Mouse (Mus musculus) neural tube, embryonic 12.5 days (tissue): ENCODE results near the gene Fanca. TPM values are rescaled to one million over a fixed set of nuclear protein-coding genes. Genes with fewer than 3 reads are reported as not detected.
A peak's percentile ranks its signal among the peaks of the same experiment; 100 is the strongest.
"Not testable (repeated sequence)": the region's sequence is repeated elsewhere in the genome, so short reads cannot be mapped to it uniquely, and the experiment has no call there.

Experiments used
- ATAC-seq: fragments of 200-750 bp; cut with Nextera tagmentation; 2 replicates; pipeline ENCODE4 v1.8.0; 2017; ENCODE audit warnings: low read depth, mild to moderate bottlenecking, moderate TSS enrichment, moderate library complexity; ENCODE audit not compliant: low FRiP score
- H3K27ac ChIP-seq: fragments of 300-500 bp; sonication (generic); 2 replicates; pipeline ENCODE4 v1.5.1; 2016
- H3K27me3 ChIP-seq: fragments of 300-500 bp; sonication (generic); replicated peaks from 2 replicates; pipeline ENCODE4 v1.6.1; 2016; ENCODE audit warnings: mild to moderate bottlenecking
- H3K36me3 ChIP-seq: fragments of 300-500 bp; sonication (generic); 2 replicates; pipeline ENCODE4 v1.6.1; 2016; ENCODE audit warnings: mild to moderate bottlenecking
- H3K4me1 ChIP-seq: fragments of 300-500 bp; sonication (generic); 2 replicates; pipeline ENCODE4 v1.6.1; 2016
- H3K4me2 ChIP-seq: fragments of 300-500 bp; sonication (generic); replicated peaks from 2 replicates; pipeline ENCODE4 v1.6.1; 2016; ENCODE audit warnings: mild to moderate bottlenecking
- H3K4me3 ChIP-seq: fragments of 300-500 bp; sonication (generic); 2 replicates; pipeline ENCODE4 v1.5.1; 2016
- H3K9ac ChIP-seq: fragments of 300-500 bp; sonication (generic); 2 replicates; pipeline ENCODE4 v1.6.1; 2016; ENCODE audit warnings: mild to moderate bottlenecking
- H3K9me3 ChIP-seq: fragments of 300-500 bp; sonication (generic); 2 replicates; pipeline ENCODE4 v1.6.1; 2016; ENCODE audit warnings: mild to moderate bottlenecking
- WGBS: fragments of 180-500 bp; shearing (Covaris S2); methylation state at CpG from one replicate; pipeline ENCODE4 v1.1.7; 2016; 5-methylcytosine and 5-hydroxymethylcytosine counted together
- polyA plus RNA-seq: library from polyadenylated mRNA; unstranded; fragments of >200 nt; fragmentation: Nextera tagmentation; extraction: Ambion mirVana; gene quantifications from 2 replicates; pipeline ENCODE4 v1.2.1, GENCODE M21; 2016

Fanca gene
- polyA plus RNA-seq, 1 experiment from 2014 or later: 24.6 TPM

DNA sequence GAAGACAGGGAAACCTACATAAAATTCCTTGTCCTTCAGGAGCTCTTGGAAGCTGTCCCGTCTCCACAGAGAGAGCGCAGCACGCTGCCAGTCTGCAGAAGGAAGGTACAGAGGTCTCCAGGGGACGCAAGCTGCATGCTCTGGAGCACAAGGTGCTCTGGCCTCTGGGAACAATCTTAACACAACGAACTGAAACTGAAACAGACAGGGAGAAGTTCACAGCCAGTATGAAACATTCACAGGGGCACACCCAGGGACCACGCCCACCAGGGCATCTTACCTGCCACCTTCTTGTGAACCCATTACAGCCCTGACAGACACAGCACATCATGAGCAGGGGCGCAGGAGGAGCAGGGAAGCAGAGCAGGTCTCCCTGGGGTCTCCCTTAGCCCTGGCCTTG, 34.4 kb downstream of the Fanca start:
- peaks cover 21% of the 10 kb centered on the region for H3K36me3 ChIP-seq
- WGBS: 89% methylated on average over 7 of the region's 7 CpGs
- H3K4me2 ChIP-seq: no peak overlapping the region
- no peak overlapping the region for H3K27ac ChIP-seq
- no peaks in the 10 kb centered on the region for H3K9me3 ChIP-seq
- H3K4me1 ChIP-seq: no peaks in the 10 kb centered on the region
- no peak overlapping the region for H3K9ac ChIP-seq
- no peak overlapping the region for H3K4me3 ChIP-seq
- no peak for ATAC-seq
- no peaks in the 10 kb centered on the region for H3K27me3 ChIP-seq

GRCm38 (mm10) chr8:123282994-123283393, 35.4 kb downstream of the Fanca start:
- not testable (repeated sequence) for H3K9me3 ChIP-seq, H3K4me1 ChIP-seq, H3K4me2 ChIP-seq, H3K27ac ChIP-seq, H3K9ac ChIP-seq, H3K27me3 ChIP-seq, ATAC-seq, H3K4me3 ChIP-seq
- peaks cover 12% of the 10 kb centered on the region for H3K36me3 ChIP-seq
- WGBS: 93% methylated on average over 5 of the region's 6 CpGs

- no peak overlapping the region for H3K4me3 ChIP-seq
- H3K9me3 ChIP-seq: no peaks in the 10 kb centered on the region
- H3K4me2 ChIP-seq: no peak overlapping the region
- WGBS: 87% methylated on average over 13 of the region's 13 CpGs
- no peaks in the 10 kb centered on the region for H3K4me1 ChIP-seq
- H3K9ac ChIP-seq: no peak overlapping the region
- H3K27ac ChIP-seq: no peak overlapping the region
- peaks cover 10% of the 10 kb centered on the region for H3K36me3 ChIP-seq
- ATAC-seq: no peak
- H3K27me3 ChIP-seq: no peaks in the 10 kb centered on the region
These were observed 37.9 kb downstream of the Fanca start for GRCm38 (mm10) chr8:123280302-123281094.

- H3K9ac ChIP-seq: no peak overlapping the region
- no peaks in the 10 kb centered on the region for H3K27me3 ChIP-seq
- peaks cover 10% of the 10 kb centered on the region for H3K36me3 ChIP-seq
- no peak overlapping the region for H3K27ac ChIP-seq
- WGBS: 89% methylated on average over 4 of the region's 4 CpGs
- ATAC-seq: no peak
- no peak overlapping the region for H3K4me2 ChIP-seq
- no peak overlapping the region for H3K4me3 ChIP-seq
- H3K4me1 ChIP-seq: no peaks in the 10 kb centered on the region
- no peaks in the 10 kb centered on the region for H3K9me3 ChIP-seq
These were observed 38.5 kb downstream of the Fanca start for GRCm38 (mm10) chr8:123279828-123280227.

DNA sequence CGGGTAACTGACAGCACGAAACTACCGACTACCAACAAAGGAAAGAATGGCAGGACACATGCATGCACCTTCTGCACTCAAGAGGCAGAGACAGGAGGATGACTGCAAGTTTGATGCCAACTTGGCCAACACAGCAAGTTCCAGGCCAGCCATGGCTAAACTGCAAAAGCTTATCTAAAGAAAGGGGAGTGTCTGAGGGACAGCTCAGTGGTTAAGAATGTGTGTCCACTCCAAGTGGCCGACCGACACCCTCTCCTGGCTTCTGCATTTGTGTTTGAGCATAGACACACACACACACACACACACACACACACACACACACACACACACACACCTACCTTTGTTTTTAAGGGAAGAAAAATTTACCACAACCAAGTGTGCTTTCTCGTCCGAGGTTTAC, 39.9 kb downstream of the Fanca start:
- no peak for ATAC-seq
- no peaks in the 10 kb centered on the region for H3K27me3 ChIP-seq
- no peaks in the 10 kb centered on the region for H3K4me1 ChIP-seq
- no peak overlapping the region for H3K9ac ChIP-seq
- no peak overlapping the region for H3K4me3 ChIP-seq
- no peak overlapping the region for H3K27ac ChIP-seq
- H3K9me3 ChIP-seq: no peaks in the 10 kb centered on the region
- WGBS: 73% methylated on average over 7 of the region's 7 CpGs
- peaks cover 10% of the 10 kb centered on the region for H3K36me3 ChIP-seq
- no peak overlapping the region for H3K4me2 ChIP-seq

GRCm38 (mm10) chr8:123275096-123275495, 43.3 kb downstream of the Fanca start:
- H3K27me3 ChIP-seq: no peaks in the 10 kb centered on the region
- H3K9ac ChIP-seq: no peak overlapping the region
- no peak for ATAC-seq
- no peak overlapping the region for H3K27ac ChIP-seq
- no peak overlapping the region for H3K4me3 ChIP-seq
- no peak overlapping the region for H3K4me2 ChIP-seq
- H3K9me3 ChIP-seq: no peaks in the 10 kb centered on the region
- WGBS: 95% methylated on average over 12 of the region's 12 CpGs
- H3K4me1 ChIP-seq: no peaks in the 10 kb centered on the region
- H3K36me3 ChIP-seq: peaks cover 18% of the 10 kb centered on the region

- H3K9me3 ChIP-seq: no peaks in the 10 kb centered on the region
- no peak overlapping the region for H3K9ac ChIP-seq
- H3K27ac ChIP-seq: no peak overlapping the region
- WGBS: 87% methylated on average over 5 of the region's 5 CpGs
- H3K36me3 ChIP-seq: peaks cover 25% of the 10 kb centered on the region
- no peak overlapping the region for H3K4me2 ChIP-seq
- H3K4me1 ChIP-seq: no peaks in the 10 kb centered on the region
- ATAC-seq: no peak
- H3K4me3 ChIP-seq: no peak overlapping the region
- H3K27me3 ChIP-seq: no peaks in the 10 kb centered on the region
These were observed 43.9 kb downstream of the Fanca start for GRCm38 (mm10) chr8:123274447-123274846.

DNA sequence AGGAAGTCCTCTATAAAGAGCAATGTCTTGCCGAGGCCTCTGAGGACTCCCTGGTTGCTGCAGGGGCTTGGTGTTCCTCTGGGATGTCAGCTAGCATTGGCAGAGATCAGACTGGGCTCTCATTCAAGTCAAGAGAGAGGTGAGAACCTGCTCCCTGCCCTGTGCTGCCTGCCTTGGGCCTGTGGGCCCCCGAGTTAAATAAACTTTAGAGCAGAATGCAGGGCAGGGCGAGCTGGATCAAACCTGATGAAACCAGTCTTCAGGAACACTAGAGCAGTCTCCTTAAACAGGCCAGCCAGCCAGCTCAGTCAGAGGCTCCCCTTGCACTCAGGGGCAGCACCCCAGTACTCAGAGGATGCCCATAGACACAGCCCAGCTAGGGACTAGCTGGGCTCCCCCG, 46.5 kb downstream of the Fanca start:
- Histone ChIP-seq H3K27me3 (no peaks in the 10 kb centered on the region), H3K4me3 (no peak overlapping the region), H3K9me3 (no peaks in the 10 kb centered on the region), H3K9ac (no peak overlapping the region), H3K4me2 (no peak overlapping the region), H3K4me1 (no peaks in the 10 kb centered on the region), H3K27ac (no peak overlapping the region), H3K36me3 (peaks cover 47% of the 10 kb centered on the region)
- 91% methylated on average over 4 of the region's 4 CpGs for WGBS
- ATAC-seq: no peak

DNA sequence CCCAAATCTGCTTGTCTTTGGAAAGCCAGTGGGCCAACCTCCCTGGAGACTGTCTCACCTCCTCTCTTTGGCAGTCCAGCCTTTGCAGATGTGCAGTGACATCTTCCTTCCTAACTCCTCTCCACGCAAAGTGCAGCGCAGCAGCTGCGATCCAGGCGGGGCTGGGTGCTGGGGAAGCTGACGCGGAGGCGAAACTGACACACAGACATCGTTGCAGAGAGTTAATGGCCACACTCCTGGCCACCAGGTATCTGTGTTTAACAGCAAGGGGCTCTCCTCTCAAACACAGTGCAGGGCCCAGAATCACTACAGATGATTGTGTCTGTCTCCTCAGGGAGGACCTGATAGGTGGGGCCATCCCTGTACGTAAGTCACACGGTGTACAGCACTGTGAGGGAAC, 47.2 kb downstream of the Fanca start:
- H3K4me3 ChIP-seq: no peak overlapping the region
- H3K4me1 ChIP-seq: no peaks in the 10 kb centered on the region
- ATAC-seq: no peak
- peaks cover 54% of the 10 kb centered on the region for H3K36me3 ChIP-seq
- no peak overlapping the region for H3K27ac ChIP-seq
- H3K4me2 ChIP-seq: no peak overlapping the region
- no peaks in the 10 kb centered on the region for H3K27me3 ChIP-seq
- H3K9me3 ChIP-seq: no peaks in the 10 kb centered on the region
- no peak overlapping the region for H3K9ac ChIP-seq
- WGBS: 92% methylated on average over 10 of the region's 10 CpGs

DNA sequence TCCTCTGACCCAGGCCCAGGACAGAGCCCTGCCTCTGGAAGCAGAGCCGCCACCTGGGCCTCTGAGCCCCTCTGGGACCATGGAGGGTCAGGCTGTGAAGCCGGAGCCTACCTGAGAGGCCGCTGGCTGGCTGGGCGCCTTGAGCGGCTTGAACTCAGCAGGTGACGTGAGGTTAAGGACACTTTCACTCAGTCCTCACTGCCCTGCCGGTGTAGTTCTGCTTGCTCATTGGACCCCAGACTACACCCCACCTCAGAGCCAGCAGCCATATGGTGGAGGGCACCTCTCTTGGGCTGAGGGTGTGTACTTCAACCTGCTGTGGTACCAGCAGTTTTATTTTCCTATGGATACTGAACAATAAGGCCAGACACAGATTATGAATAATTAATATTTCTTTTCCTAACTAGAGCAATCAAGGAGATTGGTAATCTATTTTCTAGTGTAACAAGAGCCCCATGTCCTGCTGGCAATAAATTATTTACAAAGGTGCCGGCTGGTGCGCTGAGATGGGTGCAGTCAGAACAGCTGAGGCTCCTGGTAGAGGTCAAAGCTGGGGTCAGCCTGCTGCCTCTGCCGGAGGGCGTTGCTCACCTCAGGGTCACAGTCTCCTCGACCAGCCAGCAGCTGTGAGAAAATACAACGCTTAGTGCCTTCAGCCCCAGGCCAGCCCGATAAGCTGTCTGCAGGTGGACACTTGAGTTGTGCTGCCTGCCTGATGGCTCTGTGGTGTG, 50.3 kb downstream of the Fanca start:
- H3K27me3 ChIP-seq: no peaks in the 10 kb centered on the region
- no peak overlapping the region; the same call in 1 of the 2 replicates for H3K4me3 ChIP-seq
- H3K27ac ChIP-seq: peak overlapping the region; percentile 37; the same call in 1 of the 2 replicates
- no peaks in the 10 kb centered on the region for H3K4me1 ChIP-seq
- 74% methylated on average over 14 of the region's 14 CpGs for WGBS
- 0 out of 2 replicates have a peak overlapping the region, but pooled peaks have one; percentile 13 for H3K9ac ChIP-seq
- no peak overlapping the region for H3K4me2 ChIP-seq
- H3K36me3 ChIP-seq: peaks cover 80% of the 10 kb centered on the region
- no peaks in the 10 kb centered on the region for H3K9me3 ChIP-seq
- ATAC-seq: no peak

DNA sequence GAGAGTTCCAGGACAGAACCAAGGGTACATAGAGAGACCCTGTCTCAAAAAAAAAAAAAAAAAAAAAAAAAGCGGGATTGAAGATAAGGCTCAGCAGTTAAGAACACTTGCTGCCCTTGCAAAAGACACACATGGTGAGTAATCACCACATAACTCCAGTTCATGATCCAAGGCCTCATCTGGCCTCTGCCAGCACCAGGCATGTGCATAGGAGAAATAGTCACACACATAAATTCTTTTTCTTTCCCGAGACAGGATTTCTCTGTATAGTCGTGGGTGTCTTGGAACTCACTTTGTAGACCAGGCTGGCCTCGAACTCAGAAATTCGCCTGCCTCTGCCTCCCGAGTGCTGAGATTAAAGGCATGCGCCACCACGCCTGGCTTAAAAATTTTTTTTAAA, 60.8 kb downstream of the Fanca start:
- H3K9me3 ChIP-seq, H3K27me3 ChIP-seq, ATAC-seq, H3K27ac ChIP-seq, H3K4me2 ChIP-seq, H3K9ac ChIP-seq, H3K4me3 ChIP-seq: not testable (repeated sequence)
- WGBS: 92% methylated on average over 8 of the region's 8 CpGs
- peaks cover 52% of the 10 kb centered on the region for H3K36me3 ChIP-seq
- peaks cover 33% of the 10 kb centered on the region for H3K4me1 ChIP-seq

- Histone ChIP-seq H3K27me3 (no peaks in the 10 kb centered on the region), H3K9me3 (no peaks in the 10 kb centered on the region), H3K9ac (0 out of 2 replicates have a peak overlapping the region, but pooled peaks have one; percentile 5), H3K4me1 (peaks cover 36% of the 10 kb centered on the region), H3K36me3 (peaks cover 52% of the 10 kb centered on the region), H3K4me3 (no peak overlapping the region), H3K4me2 (peak overlapping the region; percentile 98; the same call in 1 of the 2 replicates), H3K27ac (no peak overlapping the region; the same call in 1 of the 2 replicates)
- 66% methylated on average over 3 of the region's 3 CpGs for WGBS
- no peak for ATAC-seq
These were observed 61.3 kb downstream of the Fanca start for GRCm38 (mm10) chr8:123257114-123257513.
